Mouse (Mus musculus): ENCODE data around the gene Stk11.

DNA sequence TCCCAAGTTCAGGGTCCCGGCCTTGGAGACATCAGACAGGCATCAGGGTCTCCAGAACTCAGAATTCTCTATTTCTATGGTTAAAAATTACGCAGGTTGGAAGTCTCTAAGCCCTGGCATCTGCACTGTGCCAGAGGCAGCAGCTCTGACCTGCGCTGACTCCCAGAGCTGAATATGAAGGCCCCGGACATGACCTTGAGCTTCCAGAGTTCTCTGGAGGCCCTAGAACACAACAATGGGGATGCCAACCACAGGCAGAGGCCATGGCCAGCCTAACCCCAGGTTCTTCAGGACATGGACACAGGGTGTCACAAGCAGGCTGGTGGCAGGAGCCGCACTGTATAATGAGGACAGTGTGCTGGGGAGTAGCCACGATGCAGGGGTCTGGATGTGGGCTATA lies 21.5 kb upstream of the Stk11 start:
- TF ChIP-seq CHD2 (IDR thresholded peaks at IDR 0.05; ENCODE audit: low read depth, low read length) (no peak), HCFC1 (IDR thresholded peaks at IDR 0.05; ENCODE audit: borderline replicate concordance, insufficient read depth, low read length) (no peak), ZNF384 (IDR thresholded peaks at IDR 0.05; ENCODE audit: low read depth, low read length) (no peak), MAFK (IDR thresholded peaks at IDR 0.05; ENCODE audit: insufficient read depth, low read depth, low read length) (no peak)
